Mouse (Mus musculus): ENCODE results near the gene Opcml. TPM values are rescaled to one million over a fixed set of nuclear protein-coding genes. Genes with fewer than 3 reads are reported as not detected.
A peak's percentile ranks its signal among the peaks of the same experiment; 100 is the strongest.

Gene Opcml
- total and polyA plus RNA-seq, 2 experiments from 2014 or later = 48.3 to 88.2 TPM

DNA sequence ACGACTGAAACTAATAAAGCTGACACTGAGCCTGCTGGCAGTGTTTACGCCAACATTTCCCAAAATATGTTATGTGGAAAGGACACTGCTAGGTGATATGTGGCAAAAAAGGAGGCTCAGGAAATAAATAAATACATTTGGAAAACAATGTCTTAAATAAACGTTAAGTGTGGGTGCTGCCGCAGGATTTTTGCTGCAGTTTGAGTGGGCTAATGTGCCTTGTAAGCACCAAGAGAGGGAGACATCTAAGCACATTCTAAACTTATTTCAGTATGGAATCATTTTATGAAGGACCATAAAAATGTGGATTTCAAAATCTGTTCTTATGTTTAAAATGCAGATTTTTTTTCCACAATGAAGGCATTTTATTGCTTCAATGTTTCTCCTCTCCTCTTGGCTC lies 1071.4 kb downstream of the Opcml start:
- no peak for DNase-seq (ENCODE audit: low spot score)
- no peak overlapping the region for H3K4me2 ChIP-seq (ENCODE audit: low read depth, low read length)
- 83% methylated on average over 4 of the region's 4 CpGs for whole genome bisulfite sequencing

GRCm38 (mm10) chr9:28867256-28867655 lies 1076.7 kb downstream of the Opcml start:
- TF ChIP-seq CTCF (IDR thresholded peaks at IDR 0.05; ENCODE audit: low read depth) = no peak
- no peak overlapping the region for H3K4me2 ChIP-seq (ENCODE audit: low read depth, low read length)
- H3K27ac ChIP-seq = peak overlapping the region; percentile 32; the same call in 1 of the 2 replicates
- ATAC-seq = peak; percentile 82
- no peaks in the 10 kb centered on the region for H3K4me1 ChIP-seq (ENCODE audit: insufficient read depth, low read length)
- peak; percentile 58 for DNase-seq (ENCODE audit: low spot score)
- H3K9me3 ChIP-seq (ENCODE audit: low read length) = no peaks in the 10 kb centered on the region
- no peak overlapping the region for H3K9ac ChIP-seq (replicated peaks; ENCODE audit: low read length)
- H3K4me3 ChIP-seq (ENCODE audit: low read length) = no peak overlapping the region
- H3K27me3 ChIP-seq (ENCODE audit: insufficient read depth, low read length) = no peaks in the 10 kb centered on the region
- WGBS = 45% methylated on average over 3 of the region's 3 CpGs
- no peaks in the 10 kb centered on the region for H3K36me3 ChIP-seq (ENCODE audit: insufficient read depth, low read length)

More for the DNA sequence above, 1071.4 kb downstream of the Opcml start:
- H3K27me3 ChIP-seq (ENCODE audit: insufficient read depth, low read length) = no peaks in the 10 kb centered on the region
- ATAC-seq = no peak
- no peaks in the 10 kb centered on the region for H3K9me3 ChIP-seq (ENCODE audit: low read length)
- H3K27ac ChIP-seq = no peak overlapping the region
- no peak overlapping the region for H3K9ac ChIP-seq (replicated peaks; ENCODE audit: low read length)
- no peaks in the 10 kb centered on the region for H3K4me1 ChIP-seq (ENCODE audit: insufficient read depth, low read length)
- no peak overlapping the region for H3K4me3 ChIP-seq (ENCODE audit: low read length)
- H3K36me3 ChIP-seq (ENCODE audit: insufficient read depth, low read length) = no peaks in the 10 kb centered on the region
- no peak for TF ChIP-seq CTCF (IDR thresholded peaks at IDR 0.05; ENCODE audit: low read depth)

DNA sequence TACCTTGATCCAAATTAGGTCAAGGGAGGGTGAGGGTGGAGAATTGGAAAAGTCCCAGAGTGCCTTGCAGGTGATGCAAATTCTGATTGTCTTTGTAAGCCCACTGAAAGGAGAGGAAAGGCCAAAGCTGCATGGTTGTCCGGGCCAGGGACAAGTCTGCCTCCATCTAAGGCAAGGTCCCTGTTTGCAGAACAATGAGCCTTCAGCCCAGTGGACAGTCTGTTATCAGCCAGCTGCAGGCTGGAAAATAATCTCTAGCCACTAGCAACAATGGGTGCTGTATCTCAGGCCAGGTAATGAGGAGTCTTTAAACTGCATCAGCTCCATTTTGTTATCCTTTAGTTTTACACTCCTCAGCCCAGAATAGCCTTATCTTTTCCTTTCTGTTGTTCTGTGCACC lies 1079.9 kb downstream of the Opcml start:
- no peak overlapping the region for H3K4me2 ChIP-seq (ENCODE audit: low read depth, low read length)
- H3K27ac ChIP-seq = no peak overlapping the region
- H3K4me1 ChIP-seq (ENCODE audit: insufficient read depth, low read length) = no peaks in the 10 kb centered on the region
- H3K27me3 ChIP-seq (ENCODE audit: insufficient read depth, low read length) = no peaks in the 10 kb centered on the region
- no peak overlapping the region for H3K4me3 ChIP-seq (ENCODE audit: low read length)
- no peaks in the 10 kb centered on the region for H3K36me3 ChIP-seq (ENCODE audit: insufficient read depth, low read length)
- H3K9ac ChIP-seq (replicated peaks; ENCODE audit: low read length) = no peak overlapping the region
- no peaks in the 10 kb centered on the region for H3K9me3 ChIP-seq (ENCODE audit: low read length)
- TF ChIP-seq CTCF (IDR thresholded peaks at IDR 0.05; ENCODE audit: low read depth) = no peak
- DNase-seq (ENCODE audit: low spot score) (no peak), ATAC-seq (no peak)
- 38% methylated on average over 1 of the region's 1 CpGs for WGBS

DNA sequence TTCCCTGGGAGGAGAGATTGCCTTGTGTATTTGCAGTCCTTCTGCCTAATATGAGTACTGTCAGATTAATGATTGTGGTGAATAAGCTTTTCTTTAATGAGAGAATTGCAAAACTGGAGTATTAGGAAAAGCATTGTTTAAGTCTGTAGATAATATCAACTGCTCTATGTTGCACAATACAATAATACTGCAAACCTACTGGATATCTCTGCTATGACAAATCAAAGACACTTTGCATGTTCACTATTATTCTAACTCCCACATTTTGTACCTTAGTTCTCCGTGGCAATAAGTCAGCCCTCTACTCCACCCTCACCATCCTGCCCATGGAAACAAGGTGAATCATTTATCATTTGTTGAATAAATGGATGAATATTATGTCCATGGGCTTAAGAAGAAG lies 1092.0 kb downstream of the Opcml start:
- WGBS = 73% methylated on average over 1 of the region's 1 CpGs
- ATAC-seq (no peak), DNase-seq (ENCODE audit: low spot score) (no peak)
- H3K9ac ChIP-seq (replicated peaks; ENCODE audit: low read length) = no peak overlapping the region
- H3K4me1 ChIP-seq (ENCODE audit: insufficient read depth, low read length) = no peaks in the 10 kb centered on the region
- H3K4me2 ChIP-seq (ENCODE audit: low read depth, low read length) = no peak overlapping the region
- no peak for TF ChIP-seq CTCF (IDR thresholded peaks at IDR 0.05; ENCODE audit: low read depth)
- H3K27ac ChIP-seq = no peak overlapping the region
- H3K36me3 ChIP-seq (ENCODE audit: insufficient read depth, low read length) = no peaks in the 10 kb centered on the region
- H3K27me3 ChIP-seq (ENCODE audit: insufficient read depth, low read length) = no peaks in the 10 kb centered on the region
- no peaks in the 10 kb centered on the region for H3K9me3 ChIP-seq (ENCODE audit: low read length)
- H3K4me3 ChIP-seq (ENCODE audit: low read length) = no peak overlapping the region

GRCm38 (mm10) chr9:28891611-28892010 lies 1101.0 kb downstream of the Opcml start:
- Histone ChIP-seq H3K36me3 (ENCODE audit: insufficient read depth, low read length) (no peaks in the 10 kb centered on the region), H3K4me1 (ENCODE audit: insufficient read depth, low read length) (peaks cover 6% of the 10 kb centered on the region; the same call in 1 of the 2 replicates), H3K4me2 (ENCODE audit: low read depth, low read length) (no peak overlapping the region), H3K9me3 (ENCODE audit: low read length) (no peaks in the 10 kb centered on the region), H3K27ac (no peak overlapping the region), H3K9ac (replicated peaks; ENCODE audit: low read length) (no peak overlapping the region), H3K4me3 (ENCODE audit: low read length) (no peak overlapping the region), H3K27me3 (ENCODE audit: insufficient read depth, low read length) (no peaks in the 10 kb centered on the region)
- 92% methylated on average over 8 of the region's 8 CpGs for WGBS
- ATAC-seq = no peak
- no peak for DNase-seq (ENCODE audit: low spot score)
- no peak for TF ChIP-seq CTCF (IDR thresholded peaks at IDR 0.05; ENCODE audit: low read depth)

DNA sequence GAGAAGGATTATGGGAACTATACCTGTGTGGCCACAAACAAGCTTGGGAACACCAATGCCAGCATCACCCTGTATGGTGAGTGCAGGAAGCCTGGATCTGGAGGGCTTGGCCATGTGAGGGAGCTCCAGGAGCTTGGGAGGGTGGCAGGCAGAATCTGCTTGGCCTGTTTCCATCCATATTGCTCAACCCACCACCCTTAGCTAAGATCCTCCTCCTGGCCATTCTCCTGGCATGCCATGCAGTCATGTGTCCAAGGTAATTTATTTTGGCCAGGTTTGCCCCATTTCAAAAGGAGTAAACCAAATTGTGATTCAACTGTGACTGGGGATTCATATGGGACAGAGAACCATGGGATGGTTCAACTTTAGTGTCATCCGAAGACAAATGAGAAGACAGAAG lies 1112.7 kb downstream of the Opcml start:
- DNase-seq (ENCODE audit: low spot score) (no peak), ATAC-seq (no peak)
- TF ChIP-seq CTCF (IDR thresholded peaks at IDR 0.05; ENCODE audit: low read depth) = no peak
- Histone ChIP-seq H3K36me3 (ENCODE audit: insufficient read depth, low read length) (no peaks in the 10 kb centered on the region), H3K4me2 (ENCODE audit: low read depth, low read length) (no peak overlapping the region), H3K27ac (no peak overlapping the region), H3K4me1 (ENCODE audit: insufficient read depth, low read length) (no peaks in the 10 kb centered on the region), H3K9ac (replicated peaks; ENCODE audit: low read length) (no peak overlapping the region), H3K4me3 (ENCODE audit: low read length) (no peak overlapping the region), H3K27me3 (ENCODE audit: insufficient read depth, low read length) (no peaks in the 10 kb centered on the region), H3K9me3 (ENCODE audit: low read length) (no peaks in the 10 kb centered on the region)
- WGBS = 95% methylated on average over 1 of the region's 1 CpGs

DNA sequence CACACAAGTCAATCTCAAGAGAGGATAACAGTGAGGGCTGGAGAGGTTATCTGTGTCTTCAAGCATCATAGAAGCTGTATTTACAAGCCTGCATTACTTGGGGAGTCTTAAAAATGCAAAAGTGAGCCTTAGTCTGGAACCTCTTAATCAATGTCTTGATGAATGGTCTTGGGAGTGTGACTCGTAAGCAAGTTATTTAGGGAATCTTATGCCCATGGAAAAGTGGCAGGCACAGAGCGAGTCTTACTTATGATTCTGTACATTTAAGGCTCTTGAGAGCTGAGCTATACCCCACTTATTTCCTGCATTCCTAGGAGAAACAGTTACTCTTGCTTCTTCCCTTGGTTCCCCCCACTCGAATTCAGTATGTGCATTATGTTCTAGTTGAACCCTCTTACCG lies 1119.2 kb downstream of the Opcml start:
- H3K4me3 ChIP-seq (ENCODE audit: low read length) = no peak overlapping the region
- no peaks in the 10 kb centered on the region for H3K4me1 ChIP-seq (ENCODE audit: insufficient read depth, low read length)
- H3K36me3 ChIP-seq (ENCODE audit: insufficient read depth, low read length) = no peaks in the 10 kb centered on the region
- H3K9ac ChIP-seq (replicated peaks; ENCODE audit: low read length) = no peak overlapping the region
- whole genome bisulfite sequencing = 88% methylated on average over 4 of the region's 4 CpGs
- DNase-seq (ENCODE audit: low spot score) (no peak), ATAC-seq (no peak)
- H3K27me3 ChIP-seq (ENCODE audit: insufficient read depth, low read length) = no peaks in the 10 kb centered on the region
- H3K4me2 ChIP-seq (ENCODE audit: low read depth, low read length) = no peak overlapping the region
- TF ChIP-seq CTCF (IDR thresholded peaks at IDR 0.05; ENCODE audit: low read depth) = no peak
- no peaks in the 10 kb centered on the region for H3K9me3 ChIP-seq (ENCODE audit: low read length)
- H3K27ac ChIP-seq = no peak overlapping the region
